Mouse (Mus musculus): Measurements from ENCODE around the gene Jazf1.

DNA sequence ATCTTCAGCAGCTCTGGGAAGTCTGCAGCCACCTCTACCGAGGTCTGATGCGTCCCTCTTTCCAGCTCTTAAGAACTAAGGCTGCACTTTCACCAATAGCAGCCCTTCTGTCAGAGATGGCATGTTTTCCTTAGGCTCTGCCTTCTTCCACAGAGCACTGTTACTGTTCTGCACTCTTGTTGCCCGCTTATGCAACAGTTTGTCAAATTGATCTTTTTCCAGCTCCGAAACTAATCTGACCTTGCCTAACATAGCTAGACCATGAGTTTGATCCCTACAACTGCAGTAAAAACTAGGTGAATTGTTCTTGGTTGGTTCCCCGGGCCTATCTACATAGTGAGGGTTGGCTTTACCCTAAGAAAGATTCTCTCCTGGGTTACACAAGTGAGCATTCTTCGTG, 3.3 kb upstream of the Jazf1 start:
- TF ChIP-seq GATA1 (IDR thresholded peaks at IDR 0.05; ENCODE audit: low read length) (no peak), TAL1 (IDR thresholded peaks at IDR 0.05; ENCODE audit: low read length) (no peak)
